Mouse (Mus musculus): ENCODE results near the gene Chchd4.

- TF ChIP-seq POLR2A (IDR thresholded peaks at IDR 0.05; ENCODE audit: extremely low read depth, insufficient read depth, low read length) = no peak
- no peak for TF ChIP-seq CTCF (IDR thresholded peaks at IDR 0.05; ENCODE audit: extremely low read depth, insufficient read depth, low read length)
Observed at GRCm38 (mm10) chr6:91518454-91519020, 45.2 kb upstream of the Chchd4 start.
